Mouse (Mus musculus) neural tube, embryonic 10.5 days (tissue): ENCODE data around the gene Pkd2l1.

Source experiments
- DNase-seq: peaks from one replicate; pipeline ENCODE4 v3.0.0-alpha.2; 2017; ENCODE audit warnings: low spot score; ENCODE audit errors: extremely low spot score

Pkd2l1 gene

GRCm38 (mm10) chr19:44107661-44108521 is 84.4 kb downstream of the Pkd2l1 start:
- DNase-seq: peak; percentile 23

DNA sequence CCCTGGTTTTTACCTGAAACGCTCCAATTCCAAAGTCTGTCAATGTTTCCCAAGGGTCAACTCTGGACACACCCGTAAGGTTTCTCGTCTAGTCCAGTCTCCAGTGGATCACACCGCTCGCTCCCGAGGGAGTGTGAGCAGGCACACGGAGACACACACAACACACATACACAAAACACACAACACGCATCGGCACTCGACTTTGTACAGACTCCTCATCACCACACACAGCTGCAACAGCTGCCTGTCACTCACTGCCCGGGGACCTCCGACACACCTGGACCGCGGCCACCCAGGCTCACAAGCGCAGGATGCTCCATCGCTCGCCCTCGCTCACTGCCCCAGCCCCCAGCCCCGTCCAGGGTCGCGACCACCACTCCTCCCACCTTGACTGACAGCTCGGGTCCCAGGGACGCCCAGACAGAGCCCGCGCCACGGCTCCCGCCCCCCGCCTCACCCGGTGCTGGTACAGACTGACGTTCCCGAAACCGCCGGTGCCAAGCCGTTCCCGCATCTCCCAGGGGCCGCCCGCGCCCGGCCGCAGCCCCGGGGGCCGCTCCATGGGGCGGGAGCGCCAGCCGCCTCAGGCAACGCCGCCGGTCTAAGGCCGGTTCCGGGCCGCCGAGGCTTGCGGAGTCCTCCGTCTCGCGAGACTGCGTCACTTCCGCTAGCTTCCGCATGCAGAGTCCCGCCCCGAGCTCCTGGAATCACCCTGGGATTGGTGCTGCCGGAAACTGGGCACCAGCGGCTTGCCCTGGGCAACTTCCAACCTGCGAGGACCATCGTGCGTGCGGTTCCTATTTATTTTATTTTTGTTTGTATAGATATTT is 85.2 kb downstream of the Pkd2l1 start, which contains the start of gene Chuk:
Gene Chuk, minus strand, starts transcription at position 650 of the 830 bp plus-strand sequence.
- peak; percentile 96 for DNase-seq

DNA sequence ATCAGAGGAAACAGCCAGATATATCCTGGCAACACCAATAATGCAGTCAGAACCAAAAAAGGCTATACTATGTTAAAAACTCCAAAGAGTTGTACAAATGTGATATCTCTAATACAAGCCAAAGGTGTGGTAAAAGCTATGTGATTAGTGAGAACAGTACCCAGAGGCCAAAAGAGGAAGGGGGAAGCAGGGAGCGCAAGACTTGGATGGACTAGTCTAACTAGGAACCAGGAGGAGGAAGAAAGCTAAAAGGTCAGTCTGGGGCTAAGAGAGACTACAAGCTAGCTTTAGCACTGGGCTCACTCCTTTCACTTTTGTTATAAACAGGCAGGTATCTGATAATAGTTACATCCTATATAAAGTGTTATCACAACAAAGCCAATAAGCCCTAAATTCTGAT is 87.8 kb downstream of the Pkd2l1 start:
- no peak for DNase-seq

DNA sequence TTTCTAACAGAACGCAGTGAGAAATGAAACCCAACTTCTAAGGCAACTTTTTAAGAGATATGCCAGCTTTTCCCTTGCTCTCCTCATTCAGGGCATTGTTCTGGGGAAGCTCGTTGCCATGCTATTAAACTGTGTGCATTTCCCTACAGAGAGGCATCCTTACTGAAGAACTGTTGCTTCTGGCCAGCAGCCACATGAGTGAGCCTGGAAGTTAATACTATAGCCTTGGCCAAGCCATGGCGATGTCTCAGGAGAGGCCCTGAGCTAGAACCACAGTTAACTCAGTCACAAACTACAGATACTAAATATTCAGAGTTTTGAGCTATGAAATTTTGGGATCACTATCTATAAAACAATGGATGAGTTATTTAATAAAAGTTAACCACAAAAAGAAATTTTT is 89.2 kb downstream of the Pkd2l1 start:
- no peak for DNase-seq

DNA sequence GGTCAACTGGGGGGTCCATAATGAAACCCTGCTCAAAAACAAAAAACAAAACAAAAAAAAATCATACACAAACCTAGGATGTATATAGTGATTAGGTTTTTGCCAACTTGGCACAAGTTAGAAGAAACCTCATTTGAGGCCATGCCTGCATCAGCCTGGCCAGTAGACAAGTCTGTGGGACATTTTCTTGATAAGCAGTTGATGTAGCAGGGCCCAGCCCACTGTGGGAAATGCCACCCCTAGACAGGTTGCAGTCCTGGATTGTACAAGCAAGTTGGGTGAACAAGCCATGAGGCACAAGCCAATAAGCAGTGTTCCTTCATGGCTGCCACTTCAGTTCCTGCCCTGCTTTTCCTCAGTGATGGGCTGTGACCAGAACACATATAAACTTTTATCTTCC is 91.4 kb downstream of the Pkd2l1 start:
- no peak for DNase-seq
